Mouse (Mus musculus) kidney, adult 2 months (tissue): ENCODE results near the gene Decr2. TPM values are rescaled to one million over a fixed set of nuclear protein-coding genes. Genes with fewer than 3 reads are reported as not detected.

Experiments
- DNase-seq: peaks from one replicate; pipeline ENCODE4 v3.0.0; 2021
- H3K27ac ChIP-seq: fragments of 200-500 bp; 2 replicates; pipeline ENCODE4 v1.5.1; 2012; ENCODE audit warnings: low read depth, low read length, control low read depth, inconsistent platforms; ENCODE audit not compliant: insufficient read depth
- H3K27me3 ChIP-seq: fragments of 200-500 bp; replicated peaks from 2 replicates; pipeline ENCODE4 v1.6.1; 2012; ENCODE audit warnings: mild to moderate bottlenecking, moderate library complexity, low read length, inconsistent platforms; ENCODE audit not compliant: control insufficient read depth, insufficient read depth
- H3K36me3 ChIP-seq: fragments of 200-500 bp; 2 replicates; pipeline ENCODE4 v1.6.1; 2012; ENCODE audit warnings: mild to moderate bottlenecking, moderate library complexity, low read length, inconsistent platforms; ENCODE audit not compliant: control insufficient read depth, insufficient read depth
- H3K4me1 ChIP-seq: fragments of 200-500 bp; 2 replicates; pipeline ENCODE4 v1.6.1; 2011; ENCODE audit warnings: low read length; ENCODE audit not compliant: control insufficient read depth, insufficient read depth
- H3K4me3 ChIP-seq: fragments of 200-500 bp; 2 replicates; pipeline ENCODE4 v1.5.1; 2011; ENCODE audit warnings: mild to moderate bottlenecking, low read depth, low read length, control low read depth; ENCODE audit not compliant: insufficient read depth
- CTCF ChIP-seq: fragments of 200-500 bp; conservative IDR thresholded peaks from 2 replicates; pipeline ENCODE4 v1.5.1; 2011; ENCODE audit warnings: low read depth, mild to moderate bottlenecking, control low read depth, low read length, moderate library complexity, mixed read lengths; ENCODE audit not compliant: insufficient read depth, insufficient read length
- POLR2A ChIP-seq: fragments of 200-500 bp; IDR thresholded peaks from one replicate; pipeline ENCODE4 v1.6.1; 2011; ENCODE audit warnings: low read depth, low read length, control low read depth
- WGBS: fragments of 180-500 bp; shearing (Covaris S2); methylation state at CpG from one replicate; pipeline ENCODE4 v1.1.7; 2018; 5-methylcytosine and 5-hydroxymethylcytosine counted together
- polyA plus RNA-seq: library from polyadenylated mRNA; depleted of rRNA; stranded (reverse); fragments of >200 nt; gene quantifications from 2 replicates; pipeline ENCODE4 v1.2.3, GENCODE M21; 2012

The Decr2 gene
- polyA plus RNA-seq, 1 experiment = 74.9 TPM

DNA sequence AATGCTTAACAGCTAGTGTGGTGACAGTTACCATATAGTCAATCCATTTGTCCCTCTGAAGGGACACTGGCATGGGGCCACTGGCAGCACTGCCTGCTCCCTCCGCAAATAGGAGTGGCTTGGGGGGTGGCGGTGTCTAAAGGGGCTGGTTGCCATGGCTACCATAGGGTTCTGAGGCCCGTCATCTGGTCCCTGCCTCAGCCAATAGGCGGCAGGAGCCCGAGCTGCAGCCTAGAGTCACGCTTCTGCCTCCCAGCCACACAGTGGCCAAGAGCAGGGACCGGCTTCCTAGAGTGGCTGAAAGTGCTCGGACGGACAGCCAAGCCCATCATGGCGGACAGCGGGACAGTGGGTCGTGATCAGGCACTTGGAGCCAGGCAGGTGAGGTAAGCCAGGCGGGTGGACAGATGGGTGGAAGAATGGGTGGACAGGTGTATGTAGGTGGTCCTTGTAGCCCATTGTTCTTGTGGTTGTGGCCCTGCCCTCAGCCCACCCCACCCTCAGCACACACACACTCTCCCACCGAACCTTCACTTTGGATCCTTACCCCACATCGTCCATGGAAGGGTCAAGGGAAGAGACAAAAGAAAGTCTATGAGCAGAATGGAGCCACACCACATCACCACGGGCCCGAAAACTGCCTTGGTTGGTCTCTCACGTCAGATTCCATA, 41.1 kb upstream of the Decr2 start:
- no peaks in the 10 kb centered on the region; the same call in 1 of the 2 replicates for H3K36me3 ChIP-seq
- no peak overlapping the region for H3K4me3 ChIP-seq
- H3K27ac ChIP-seq = no peak overlapping the region
- H3K27me3 ChIP-seq = no peaks in the 10 kb centered on the region
- WGBS = 95% methylated on average over 18 of the region's 18 CpGs
- no peak for TF ChIP-seq CTCF
- no peak for TF ChIP-seq POLR2A
- H3K4me1 ChIP-seq = no peaks in the 10 kb centered on the region
- DNase-seq = no peak

GRCm38 (mm10) chr17:26125226-26125625, 35.1 kb upstream of the Decr2 start:
- Histone ChIP-seq H3K27ac (no peak overlapping the region), H3K36me3 (no peaks in the 10 kb centered on the region; the same call in 1 of the 2 replicates), H3K4me1 (0 out of 2 replicates have a peak, but pooled peaks cover 6% of the 10 kb centered on the region), H3K4me3 (no peak overlapping the region), H3K27me3 (no peaks in the 10 kb centered on the region)
- TF ChIP-seq CTCF = no peak
- no peak for TF ChIP-seq POLR2A
- WGBS = 89% methylated on average over 10 of the region's 10 CpGs
- DNase-seq = no peak

GRCm38 (mm10) chr17:26124560-26124959, 34.4 kb upstream of the Decr2 start:
- H3K27me3 ChIP-seq = no peaks in the 10 kb centered on the region
- 78% methylated on average over 7 of the region's 7 CpGs for WGBS
- H3K27ac ChIP-seq = no peak overlapping the region
- H3K4me3 ChIP-seq = peak overlapping the region; percentile 82; the same call in 1 of the 2 replicates
- no peaks in the 10 kb centered on the region; the same call in 1 of the 2 replicates for H3K36me3 ChIP-seq
- no peak for DNase-seq
- TF ChIP-seq POLR2A (no peak), CTCF (no peak)
- 0 out of 2 replicates have a peak, but pooled peaks cover 6% of the 10 kb centered on the region for H3K4me1 ChIP-seq

GRCm38 (mm10) chr17:26123267-26123684, 33.1 kb upstream of the Decr2 start, which contains the start of gene Mrpl28:
Gene Mrpl28, plus strand, starts transcription at chr17:26123500.
- WGBS = under 1% methylated on average over 32 of the region's 32 CpGs
- peak within 1 kb of the TSS; percentile 82 for H3K4me3 ChIP-seq
- no peaks in the 10 kb centered on the region for H3K27me3 ChIP-seq
- TF ChIP-seq POLR2A (peak; percentile 98), CTCF (no peak)
- peak; percentile 98 for DNase-seq
- no peak within 1 kb of the TSS for H3K27ac ChIP-seq
- H3K4me1 ChIP-seq = 0 out of 2 replicates have a peak, but pooled peaks cover 6% of the 10 kb centered on the region
- no peaks in the 10 kb centered on the region; the same call in 1 of the 2 replicates for H3K36me3 ChIP-seq

DNA sequence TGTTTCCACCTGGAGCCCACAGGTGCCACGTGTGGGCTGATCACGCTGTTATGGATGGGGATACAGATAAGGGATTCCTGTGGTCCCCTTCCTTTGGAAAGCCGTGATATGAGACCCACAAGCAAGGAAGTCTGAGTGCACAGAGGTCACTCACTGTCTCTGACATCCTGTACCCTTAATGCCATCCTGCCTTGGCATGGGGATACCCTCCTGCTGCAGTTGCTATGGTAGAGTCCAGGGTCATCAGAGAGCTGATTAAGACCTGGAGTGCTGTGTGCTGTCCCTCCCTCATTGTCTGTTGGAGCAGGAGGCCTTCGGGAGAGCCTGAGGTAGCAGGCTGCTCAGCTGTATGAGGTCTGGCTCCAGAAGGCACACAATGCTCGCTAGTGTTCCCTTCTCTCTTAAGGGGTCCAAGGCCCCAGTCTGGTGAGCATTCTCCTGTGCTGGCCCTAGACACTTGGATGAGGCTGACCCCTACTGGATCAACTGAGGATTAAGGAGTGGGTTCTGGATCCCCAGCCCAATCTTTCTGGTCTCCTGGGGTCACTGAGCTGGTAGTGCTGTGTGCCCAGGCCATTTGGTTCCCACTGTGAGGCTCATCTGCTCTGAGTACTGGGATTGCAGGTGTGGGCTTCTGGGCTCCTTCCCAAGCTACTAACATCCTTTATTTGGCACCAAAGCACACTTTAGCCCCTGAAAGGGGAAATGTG, 32.4 kb upstream of the Decr2 start:
- WGBS = 67% methylated on average over 5 of the region's 5 CpGs
- no peaks in the 10 kb centered on the region for H3K27me3 ChIP-seq
- no peak overlapping the region for H3K27ac ChIP-seq
- no peak overlapping the region for H3K4me3 ChIP-seq
- DNase-seq = no peak
- 0 out of 2 replicates have a peak, but pooled peaks cover 6% of the 10 kb centered on the region for H3K4me1 ChIP-seq
- TF ChIP-seq CTCF (no peak), POLR2A (no peak)
- H3K36me3 ChIP-seq = no peaks in the 10 kb centered on the region

DNA sequence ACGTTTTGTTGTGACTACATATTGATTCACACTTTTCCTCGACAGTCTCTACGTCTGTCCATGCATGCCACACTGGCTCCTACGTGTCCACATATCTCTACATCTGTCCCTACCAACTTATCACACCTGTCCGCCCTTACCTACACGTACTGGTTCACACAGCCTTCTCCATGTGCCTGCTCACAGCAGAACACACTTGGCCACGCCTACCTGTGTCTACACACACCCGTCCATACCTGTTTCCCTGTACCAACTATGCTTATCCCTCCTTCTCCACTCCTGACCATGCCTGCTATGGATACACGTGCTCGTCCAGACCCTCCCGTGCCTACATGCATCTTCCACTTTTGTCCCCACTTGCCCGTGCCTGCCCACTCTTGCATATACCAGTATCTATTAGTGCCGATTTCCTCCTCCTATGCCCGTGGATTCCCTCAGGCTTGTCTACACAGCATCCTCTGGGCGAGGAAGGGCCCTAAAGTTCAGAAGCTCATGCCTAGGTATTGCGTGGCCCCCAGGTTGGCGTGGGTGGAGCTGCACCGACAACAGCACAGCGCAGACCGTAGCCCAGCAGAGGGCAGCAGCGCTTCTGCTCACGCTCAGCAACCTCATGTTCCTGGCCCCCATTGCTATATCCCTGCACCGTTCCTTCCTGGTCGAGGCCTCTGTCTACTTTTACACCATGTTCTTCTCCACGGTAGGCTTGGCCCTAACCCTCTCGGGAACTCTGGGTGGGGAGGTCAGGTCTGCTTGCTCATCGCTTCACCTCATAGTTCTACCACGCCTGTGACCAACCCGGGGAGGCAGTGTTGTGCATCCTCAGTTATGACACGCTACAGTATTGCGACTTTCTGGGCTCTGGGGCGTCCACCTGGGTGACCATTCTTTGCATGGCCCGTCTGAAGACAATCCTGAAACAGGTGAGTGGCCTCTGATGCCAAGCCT, 29.9 kb upstream of the Decr2 start:
- WGBS = 40% methylated on average over 33 of the region's 33 CpGs
- DNase-seq = peak; percentile 50
- TF ChIP-seq CTCF = peak; percentile 84
- no peak for TF ChIP-seq POLR2A

More for the DNA sequence above, 29.9 kb upstream of the Decr2 start:
- no peaks in the 10 kb centered on the region for H3K27me3 ChIP-seq
- peaks cover 11% of the 10 kb centered on the region for H3K4me1 ChIP-seq
- no peaks in the 10 kb centered on the region for H3K36me3 ChIP-seq
- no peak overlapping the region for H3K27ac ChIP-seq
- no peak overlapping the region for H3K4me3 ChIP-seq
